Mouse (Mus musculus) layer of hippocampus, adult 8-10 months (tissue): ENCODE data around the gene Tmprss13. TPM values are rescaled to one million over a fixed set of nuclear protein-coding genes. Genes with fewer than 3 reads are reported as not detected.

Experiments used
- DNase-seq, 2 experiments: peaks; one replicate each; pipeline ENCODE4 v3.0.0; 2022; ENCODE audit warnings: low spot score in 2 of 2
- total RNA-seq, 4 experiments: library from RNA; stranded (reverse); gene quantifications; 2 replicates each; pipeline ENCODE4 v1.2.4; 2022

The Tmprss13 gene
- total RNA-seq, 4 experiments from 2014 or later = not detected

GRCm38 (mm10) chr9:45382336-45382735 lies 63.4 kb downstream of the Tmprss13 start:
- no peak for DNase-seq

GRCm38 (mm10) chr9:45382834-45383233 lies 63.9 kb downstream of the Tmprss13 start:
- DNase-seq = no peak

GRCm38 (mm10) chr9:45383883-45384282 lies 65.0 kb downstream of the Tmprss13 start:
- no peak for DNase-seq

GRCm38 (mm10) chr9:45386698-45387097 lies 67.8 kb downstream of the Tmprss13 start:
- no peak for DNase-seq

- peak; percentile 75 to 93 for DNase-seq
These were observed 69.6 kb downstream of the Tmprss13 start for GRCm38 (mm10) chr9:45388385-45388994.

- no peak for DNase-seq
These were observed 70.7 kb downstream of the Tmprss13 start for GRCm38 (mm10) chr9:45389596-45389995.

GRCm38 (mm10) chr9:45391299-45391698 lies 72.4 kb downstream of the Tmprss13 start:
- DNase-seq = no peak

GRCm38 (mm10) chr9:45395218-45395617 lies 76.3 kb downstream of the Tmprss13 start:
- DNase-seq = no peak

- DNase-seq = no peak
These were observed 76.9 kb downstream of the Tmprss13 start for GRCm38 (mm10) chr9:45395796-45396195.

Other genes with a start within 250 kb of the Tmprss13 start
- 1 to 10 TPM in 1 of 4 experiments, under 1 TPM in 3; 0.55 to 1.3 (median 0.72) TPM for gene Jaml, start 239.9 kb upstream of the Tmprss13 start, total RNA-seq
- 100 to 1,000 TPM; 209 to 270 (median 239) TPM for gene Scn2b, start 201.3 kb upstream of the Tmprss13 start, total RNA-seq
- 10 to 100 TPM; 14.6 to 17.4 (median 15.7) TPM for gene Scn4b, start 180.7 kb upstream of the Tmprss13 start, total RNA-seq
- 1 to 10 TPM in 1 of 4 experiments, under 1 TPM in 3; 0.43 to 1.0 (median 0.59) TPM for gene BC049352, start 137.1 kb upstream of the Tmprss13 start, total RNA-seq
- gene Tmprss4, start 115.0 kb upstream of the Tmprss13 start, total RNA-seq = not detected
- 10 to 100 TPM in 1 of 4 experiments, 1 to 10 TPM in 3; 1.8 to 10.0 (median 6.1) TPM for gene Il10ra, start 50.0 kb upstream of the Tmprss13 start, total RNA-seq
- 10 to 100 TPM; 87.3 to 98.5 (median 93.0) TPM for gene Fxyd6, start 51.1 kb downstream of the Tmprss13 start, total RNA-seq
- 1 to 10 TPM; 4.9 to 8.5 (median 7.9) TPM for gene Fxyd2, start 80.6 kb downstream of the Tmprss13 start, total RNA-seq
- 100 to 1,000 TPM in 1 of 4 experiments, 10 to 100 TPM in 3; 84.0 to 101 (median 88.8) TPM for gene Dscaml1, start 107.5 kb downstream of the Tmprss13 start, total RNA-seq